Mouse (Mus musculus) cortical plate, adult 2 months (tissue): ENCODE results near the gene Ppp2r3a.

Experiments used
- CTCF ChIP-seq: fragments of 200-500 bp; IDR thresholded peaks from 2 replicates; pipeline ENCODE4 v1.5.1; 2011; ENCODE audit warnings: mild to moderate bottlenecking, control low read depth, low read length; ENCODE audit not compliant: insufficient read depth; ENCODE audit errors: extremely low read depth
- POLR2A ChIP-seq: fragments of 200-500 bp; IDR thresholded peaks from 2 replicates; pipeline ENCODE4 v1.6.1; 2011; ENCODE audit warnings: mild to moderate bottlenecking, low read length, control low read depth; ENCODE audit not compliant: insufficient read depth; ENCODE audit errors: extremely low read depth

- TF ChIP-seq CTCF (no peak), POLR2A (no peak)
These were observed 946 bp upstream of the Ppp2r3a start for GRCm38 (mm10) chr9:101252541-101252940.
